Mouse (Mus musculus) liver, embryonic 18 days (tissue): Measurements from ENCODE around the gene Syce2. TPM values are rescaled to one million over a fixed set of nuclear protein-coding genes. Genes with fewer than 3 reads are reported as not detected.

ENCODE experiments used
- polyA plus RNA-seq: library from polyadenylated mRNA; depleted of rRNA; stranded (reverse); fragments of >200 nt; gene quantifications from 2 replicates; pipeline ENCODE4 v1.2.3, GENCODE M21; 2012; rRNA removed

The Syce2 gene
- polyA plus RNA-seq: 11.5 and 11.9 TPM in 2 replicates

DNA sequence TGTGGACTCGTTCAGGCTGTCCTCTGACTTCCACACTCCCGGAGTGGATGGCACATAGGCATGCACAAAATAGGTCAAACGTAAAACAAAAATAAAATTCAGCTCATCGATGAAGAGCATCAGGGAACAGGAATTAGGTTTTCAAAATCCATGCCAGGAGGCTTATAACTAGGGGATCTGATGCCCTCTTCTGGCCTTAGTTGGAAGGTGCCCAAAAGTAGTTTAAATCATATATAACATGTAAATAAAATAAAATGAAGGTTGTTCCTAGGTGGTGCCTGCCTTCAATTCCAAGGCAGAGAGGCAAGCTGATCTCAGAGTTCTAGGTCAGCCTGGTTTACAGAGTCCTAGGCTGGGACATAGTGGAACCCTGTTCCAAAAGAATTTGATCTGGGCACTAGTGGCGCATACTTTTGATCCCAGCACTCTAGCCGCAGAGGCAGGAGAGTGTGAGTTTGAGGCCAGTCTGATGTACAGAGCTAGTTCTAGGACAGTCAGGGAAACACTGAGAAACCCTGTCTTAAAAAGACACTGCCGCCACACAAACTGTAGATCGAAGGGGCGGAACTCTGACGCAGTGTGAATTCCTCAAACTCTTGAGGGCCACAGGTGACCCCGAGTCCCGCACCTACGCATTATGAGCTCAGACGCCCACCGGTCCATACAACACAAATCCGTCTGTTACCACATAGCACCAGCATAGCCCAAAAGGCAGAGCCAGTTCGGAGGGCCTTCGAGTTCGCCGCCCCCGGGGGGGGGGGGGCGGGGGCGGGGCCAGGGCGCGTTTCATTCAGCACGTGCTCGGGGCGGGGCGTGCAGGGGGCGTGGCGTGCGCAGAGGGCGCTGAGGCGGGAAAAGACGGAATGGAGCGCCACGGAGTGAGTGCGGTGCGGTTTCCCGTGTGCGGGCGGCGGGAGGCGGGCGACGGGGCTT is at the start of gene Syce2:
Gene Syce2, plus strand, starts transcription at position 736 of the 933 bp plus-strand sequence.

GRCm38 (mm10) chr8:84822723-84823122 is 49.2 kb upstream of the Syce2 start, which contains the start of gene Dand5:
TSS of gene Dand5 (minus strand) at chr8:84822823.

DNA sequence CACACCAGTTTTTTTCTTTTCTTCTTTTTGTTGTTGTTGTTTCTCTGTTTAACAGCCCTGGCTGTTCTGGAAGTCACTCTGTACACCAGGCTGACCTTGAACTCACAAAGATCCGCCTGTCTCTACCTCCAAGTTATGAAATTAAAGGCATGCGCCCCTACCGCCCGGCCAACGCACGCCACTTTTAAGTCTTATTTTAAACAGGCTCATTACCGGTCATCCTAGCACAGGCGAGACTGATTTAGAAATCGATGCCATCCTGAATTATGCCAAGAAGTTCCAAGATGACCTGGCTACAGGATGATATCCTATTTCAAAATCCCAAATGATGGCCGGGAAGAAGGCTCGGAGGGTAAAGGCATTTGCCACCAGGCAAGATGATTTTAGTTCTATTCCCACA is 40.4 kb upstream of the Syce2 start, which contains the start of gene Gadd45gip1:
Gene Gadd45gip1, plus strand, starts transcription at position 33 of the 400 bp plus-strand sequence.

GRCm38 (mm10) chr8:84840248-84840999 is 31.5 kb upstream of the Syce2 start, which contains the start of gene Rad23a:
TSS of gene Rad23a (minus strand) at chr8:84840665.

GRCm38 (mm10) chr8:84846722-84847572 is 25.0 kb upstream of the Syce2 start, which contains the start of gene Calr:
TSS of gene Calr (minus strand) at chr8:84846934.

DNA sequence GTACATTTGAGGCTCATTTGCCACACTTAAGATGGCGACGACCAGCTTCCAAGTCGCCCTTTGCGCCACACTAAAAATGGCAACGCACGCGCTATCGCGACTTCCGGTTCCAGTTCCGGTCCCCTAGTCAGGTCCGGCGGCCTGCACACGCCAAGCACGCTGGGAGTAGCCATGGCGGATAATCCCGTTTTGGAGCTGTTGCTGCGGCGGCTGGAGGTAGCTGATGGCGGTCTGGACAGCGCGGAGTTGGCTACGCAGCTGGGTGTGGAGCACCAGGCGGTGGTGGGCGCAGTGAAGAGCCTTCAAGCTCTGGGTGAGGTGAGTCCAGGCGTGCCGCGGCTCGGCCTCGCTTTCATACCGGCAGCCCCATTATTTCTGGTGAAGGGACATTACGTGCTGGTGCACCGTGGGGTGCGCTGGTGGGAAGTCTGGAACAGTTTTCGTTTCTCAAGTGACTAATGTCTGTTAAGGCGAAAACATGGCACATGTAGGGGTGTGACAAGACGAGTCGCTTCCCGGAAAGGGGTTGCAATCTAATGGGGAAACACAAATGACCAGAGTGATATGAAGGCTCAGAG is 15.0 kb upstream of the Syce2 start, which contains the start of gene Farsa:
Gene Farsa, plus strand, starts transcription at position 126 of the 578 bp plus-strand sequence.

GRCm38 (mm10) chr8:84893709-84894134 is 21.8 kb downstream of the Syce2 start, which contains the start of gene Gcdh:
TSS of gene Gcdh (minus strand) at chr8:84893921.

GRCm38 (mm10) chr8:84901752-84902151 is 29.8 kb downstream of the Syce2 start, which contains the start of gene Klf1:
TSS of gene Klf1 (plus strand) at chr8:84901928.

GRCm38 (mm10) chr8:84908421-84909161 is 36.7 kb downstream of the Syce2 start, which contains the start of gene Dnase2a:
TSS of gene Dnase2a (plus strand) at chr8:84908560.

DNA sequence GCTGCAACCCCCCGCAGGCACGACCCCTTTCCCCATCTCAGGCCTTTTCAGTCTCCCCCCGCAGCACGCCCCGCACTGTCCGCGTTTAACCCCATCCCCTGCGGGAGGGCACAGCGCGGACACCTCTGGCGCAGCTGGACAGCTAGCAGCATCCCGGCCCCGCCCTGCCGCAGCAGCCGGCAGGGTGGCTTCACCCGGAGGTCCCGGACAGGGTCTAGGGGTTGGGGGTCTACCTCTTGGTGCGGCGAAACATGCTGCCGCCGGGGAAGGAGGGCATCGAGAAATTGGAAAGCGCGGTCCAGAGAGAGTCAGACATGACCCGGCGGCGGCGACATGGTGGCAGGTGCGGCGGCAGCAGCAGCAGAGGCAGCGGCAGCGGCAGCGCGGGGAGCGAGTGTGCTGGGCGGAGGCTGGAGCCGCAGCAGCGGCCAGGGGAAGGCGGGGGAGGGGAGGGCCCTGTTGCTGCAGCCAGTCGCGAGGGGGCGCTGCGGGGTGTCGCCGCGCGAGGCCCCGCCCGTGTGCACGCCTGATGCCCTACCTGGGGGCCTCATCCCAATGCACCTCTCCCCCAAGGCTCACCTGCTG is 65.1 kb downstream of the Syce2 start, which contains the start of gene Mast1:
Gene Mast1, minus strand, starts transcription at position 398 of the 585 bp plus-strand sequence.

Other genes with a start within 250 kb of the Syce2 start
- 9.2 and 10.3 TPM in 2 replicates for gene Ier2, start 209.3 kb upstream of the Syce2 start, polyA plus RNA-seq
- 29.6 and 34.7 TPM in 2 replicates for gene Trmt1, start 185.8 kb upstream of the Syce2 start, polyA plus RNA-seq
- gene Nacc1, start 184.2 kb upstream of the Syce2 start, polyA plus RNA-seq: 12.1 and 13.7 TPM in 2 replicates
- 27.0 and 27.4 TPM in 2 replicates for gene Lyl1, start 170.7 kb upstream of the Syce2 start, polyA plus RNA-seq
- 4.8 and 5.8 TPM in 2 replicates for gene G430095P16Rik, start 149.1 kb upstream of the Syce2 start, polyA plus RNA-seq
- 1.3 and 1.7 TPM in 2 replicates for gene Nfix, start 71.8 kb upstream of the Syce2 start, polyA plus RNA-seq
- 1.9 and 2.0 TPM in 2 replicates for gene Dand5, start 49.3 kb upstream of the Syce2 start, polyA plus RNA-seq
- gene Gadd45gip1, start 40.6 kb upstream of the Syce2 start, polyA plus RNA-seq: 25.2 and 27.4 TPM in 2 replicates
- gene Rad23a, start 31.4 kb upstream of the Syce2 start, polyA plus RNA-seq: 108 and 113 TPM in 2 replicates
- 389 and 417 TPM in 2 replicates for gene Calr, start 25.2 kb upstream of the Syce2 start, polyA plus RNA-seq
- 37.4 and 40.3 TPM in 2 replicates for gene Farsa, start 15.1 kb upstream of the Syce2 start, polyA plus RNA-seq
- 84.3 and 97.5 TPM in 2 replicates for gene Gcdh, start 21.8 kb downstream of the Syce2 start, polyA plus RNA-seq
- gene Klf1, start 29.8 kb downstream of the Syce2 start, polyA plus RNA-seq: 82.0 and 97.2 TPM in 2 replicates
- 12.9 and 13.0 TPM in 2 replicates for gene Dnase2a, start 36.4 kb downstream of the Syce2 start, polyA plus RNA-seq
- 0.07 and 0.08 TPM in 2 replicates for gene Mast1, start 65.2 kb downstream of the Syce2 start, polyA plus RNA-seq
- gene Rtbdn, start 74.9 kb downstream of the Syce2 start, polyA plus RNA-seq: not detected in 2 replicates
- gene Gm49661, start 97.3 kb downstream of the Syce2 start, polyA plus RNA-seq: 0.58 TPM in 1 of 2 replicates, not detected in the other
- gene Prdx2, start 97.5 kb downstream of the Syce2 start, polyA plus RNA-seq: 467 and 538 TPM in 2 replicates
- gene Rnaseh2a, start 97.7 kb downstream of the Syce2 start, polyA plus RNA-seq: 37.4 and 40.1 TPM in 2 replicates
- 11.6 and 18.6 TPM in 2 replicates for gene Junb, start 106.6 kb downstream of the Syce2 start, polyA plus RNA-seq
- gene Hook2, start 118.5 kb downstream of the Syce2 start, polyA plus RNA-seq: 10.3 and 12.2 TPM in 2 replicates
- gene Best2, start 142.4 kb downstream of the Syce2 start, polyA plus RNA-seq: not detected in 2 replicates
- 63.3 and 64.0 TPM in 2 replicates for gene Asna1, start 153.2 kb downstream of the Syce2 start, polyA plus RNA-seq
- gene Trir, start 154.7 kb downstream of the Syce2 start, polyA plus RNA-seq: 83.5 and 105 TPM in 2 replicates
- gene Tnpo2, start 164.8 kb downstream of the Syce2 start, polyA plus RNA-seq: 18.0 and 21.4 TPM in 2 replicates
- 11.8 and 12.7 TPM in 2 replicates for gene Fbxw9, start 187.9 kb downstream of the Syce2 start, polyA plus RNA-seq
- gene Gm5741, start 195.9 kb downstream of the Syce2 start, polyA plus RNA-seq: 0.26 TPM in 1 of 2 replicates, not detected in the other
- gene Dhps, start 199.6 kb downstream of the Syce2 start, polyA plus RNA-seq: 17.8 and 18.4 TPM in 2 replicates
- 39.8 and 41.3 TPM in 2 replicates for gene Wdr83os, start 208.6 kb downstream of the Syce2 start, polyA plus RNA-seq
- gene Wdr83, start 209.2 kb downstream of the Syce2 start, polyA plus RNA-seq: 22.9 and 26.2 TPM in 2 replicates
- gene Man2b1, start 211.2 kb downstream of the Syce2 start, polyA plus RNA-seq: 41.9 and 48.3 TPM in 2 replicates